Mouse (Mus musculus) lung, adult 2 months (tissue): Measurements from ENCODE around the gene Saxo1. TPM values are rescaled to one million over a fixed set of nuclear protein-coding genes. Genes with fewer than 3 reads are reported as not detected.

Source experiments
- DNase-seq: peaks from one replicate; pipeline ENCODE4 v3.0.0; 2022
- H3K4me1 ChIP-seq: fragments of 200-500 bp; 2 replicates; pipeline ENCODE4 v1.6.1; 2011; ENCODE audit warnings: low read length; ENCODE audit not compliant: control insufficient read depth, insufficient read depth
- H3K4me3 ChIP-seq: fragments of 200-500 bp; replicated peaks from 2 replicates; pipeline ENCODE3; 2011; ENCODE audit warnings: low read depth, mild to moderate bottlenecking, control low read depth, low read length; ENCODE audit errors: extremely low read depth
- CTCF ChIP-seq: fragments of 200-500 bp; IDR thresholded peaks from 2 replicates; pipeline ENCODE4 v1.5.1; 2011; ENCODE audit warnings: mild to moderate bottlenecking, low read length, control low read depth; ENCODE audit not compliant: insufficient read depth
- POLR2A ChIP-seq: fragments of 200-500 bp; IDR thresholded peaks from 2 replicates; pipeline ENCODE4 v1.6.1; 2011; ENCODE audit warnings: low read depth, mild to moderate bottlenecking, control low read depth, low read length, borderline replicate concordance; ENCODE audit errors: extremely low read depth
- WGBS: fragments of 180-500 bp; shearing (Covaris S2); methylation state at CpG from one replicate; pipeline ENCODE4 v1.1.7; 2018; 5-methylcytosine and 5-hydroxymethylcytosine counted together
- polyA plus RNA-seq: library from polyadenylated mRNA; depleted of rRNA; stranded (reverse); fragments of >200 nt; gene quantifications from 2 replicates; pipeline ENCODE4 v1.2.3, GENCODE M21; 2012; rRNA removed

The Saxo1 gene
- polyA plus RNA-seq, 1 experiment = not detected

DNA sequence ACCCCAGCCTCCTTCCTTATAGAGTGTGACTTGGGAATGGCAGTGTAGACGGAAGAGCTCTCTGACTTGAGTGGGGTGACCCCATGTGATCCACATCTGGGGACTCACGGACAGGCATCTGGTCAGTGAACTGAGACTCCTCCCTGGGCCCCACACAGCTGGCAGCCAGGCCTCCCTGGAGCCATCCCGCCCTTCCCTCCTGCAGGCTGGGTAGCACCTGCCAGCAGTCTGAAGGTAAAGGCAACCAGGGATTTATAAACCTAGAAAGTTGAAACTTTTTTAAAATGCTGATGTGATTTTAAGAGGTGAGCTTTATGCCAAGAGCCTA, 151.0 kb downstream of the Saxo1 start:
- WGBS = 85% methylated on average over 3 of the region's 3 CpGs
- Histone ChIP-seq H3K4me3 (no peak overlapping the region), H3K4me1 (no peaks in the 10 kb centered on the region)
- DNase-seq = no peak
- no peak for TF ChIP-seq CTCF
- no peak for TF ChIP-seq POLR2A

DNA sequence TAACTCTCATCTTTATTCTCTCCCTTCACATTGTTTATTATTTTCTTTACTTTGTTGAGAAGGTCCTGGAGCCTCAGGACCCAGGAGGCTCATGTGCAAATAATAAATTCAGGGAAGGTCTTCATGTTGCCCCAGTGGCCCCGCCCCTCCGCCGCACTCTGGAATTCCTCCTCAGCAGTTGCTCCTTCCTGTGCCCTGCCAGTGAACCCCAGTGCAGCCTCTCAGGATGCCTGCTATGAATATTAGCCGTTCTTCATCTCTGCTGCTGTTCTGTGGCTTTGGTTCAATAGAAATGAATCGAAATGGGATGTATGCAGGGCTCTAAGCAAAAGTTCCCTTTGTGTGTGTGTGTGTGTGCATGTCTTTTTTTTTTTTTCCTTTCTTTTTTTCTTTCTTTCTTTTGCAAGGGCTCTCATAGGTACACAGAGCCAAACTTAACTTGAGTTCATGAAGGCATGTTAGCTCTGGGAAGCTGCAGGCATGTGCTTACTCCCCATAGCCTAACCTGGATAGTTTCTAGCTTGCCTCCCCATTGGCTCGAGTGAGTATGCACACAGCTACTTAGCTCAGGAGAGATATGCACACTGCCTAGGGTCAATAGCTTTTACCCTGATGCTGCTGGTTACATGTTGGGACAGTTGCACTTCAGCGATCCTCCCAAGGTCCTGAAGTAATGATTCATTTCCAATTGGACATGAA, 151.5 kb downstream of the Saxo1 start:
- Histone ChIP-seq H3K4me3 (no peak overlapping the region), H3K4me1 (no peaks in the 10 kb centered on the region)
- DNase-seq = no peak
- 48% methylated on average over 7 of the region's 7 CpGs for WGBS
- TF ChIP-seq CTCF (no peak), POLR2A (no peak)

DNA sequence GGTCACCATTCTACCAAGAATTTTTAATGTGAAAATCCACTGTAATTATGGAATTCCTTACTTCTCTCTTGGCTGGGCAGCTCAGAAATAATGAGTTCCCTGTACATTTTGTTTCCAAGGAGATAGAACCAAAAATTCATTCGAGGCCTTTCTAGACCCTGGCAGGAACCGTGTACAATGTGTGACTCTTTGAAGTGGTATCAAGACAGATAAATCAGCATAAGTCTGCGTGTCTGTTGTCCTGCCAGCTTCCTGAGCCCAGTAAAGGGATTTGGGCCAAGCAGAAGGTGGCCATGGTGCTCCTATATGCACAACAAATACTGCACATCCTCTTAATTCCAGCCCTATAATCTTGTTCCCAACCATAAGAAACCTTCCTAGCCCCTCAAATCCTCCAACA, 157.0 kb downstream of the Saxo1 start:
- DNase-seq = no peak
- H3K4me3 ChIP-seq = no peak overlapping the region
- 26% methylated on average over 3 of the region's 3 CpGs for WGBS
- TF ChIP-seq CTCF (no peak), POLR2A (no peak)
- H3K4me1 ChIP-seq = no peaks in the 10 kb centered on the region

DNA sequence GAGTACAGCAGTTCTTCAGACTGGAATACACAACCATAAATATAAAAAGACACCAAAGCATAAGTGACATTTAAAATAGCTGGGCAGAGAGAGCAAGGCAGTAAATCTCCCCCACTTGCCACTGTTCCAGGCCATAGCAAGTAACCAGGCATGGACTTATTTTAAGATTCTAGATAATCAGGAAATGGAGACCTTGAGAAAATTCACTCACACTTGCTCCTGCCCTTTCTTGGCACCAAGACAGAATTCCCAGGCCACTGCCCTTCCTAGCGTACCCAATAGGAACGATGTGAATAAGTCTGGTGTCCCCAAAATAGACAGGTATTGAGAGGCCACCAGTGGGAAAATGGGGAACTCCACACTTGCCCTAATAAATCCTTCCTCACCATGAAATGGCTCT, 160.7 kb downstream of the Saxo1 start:
- DNase-seq = no peak
- WGBS = 47% methylated on average over 2 of the region's 2 CpGs

DNA sequence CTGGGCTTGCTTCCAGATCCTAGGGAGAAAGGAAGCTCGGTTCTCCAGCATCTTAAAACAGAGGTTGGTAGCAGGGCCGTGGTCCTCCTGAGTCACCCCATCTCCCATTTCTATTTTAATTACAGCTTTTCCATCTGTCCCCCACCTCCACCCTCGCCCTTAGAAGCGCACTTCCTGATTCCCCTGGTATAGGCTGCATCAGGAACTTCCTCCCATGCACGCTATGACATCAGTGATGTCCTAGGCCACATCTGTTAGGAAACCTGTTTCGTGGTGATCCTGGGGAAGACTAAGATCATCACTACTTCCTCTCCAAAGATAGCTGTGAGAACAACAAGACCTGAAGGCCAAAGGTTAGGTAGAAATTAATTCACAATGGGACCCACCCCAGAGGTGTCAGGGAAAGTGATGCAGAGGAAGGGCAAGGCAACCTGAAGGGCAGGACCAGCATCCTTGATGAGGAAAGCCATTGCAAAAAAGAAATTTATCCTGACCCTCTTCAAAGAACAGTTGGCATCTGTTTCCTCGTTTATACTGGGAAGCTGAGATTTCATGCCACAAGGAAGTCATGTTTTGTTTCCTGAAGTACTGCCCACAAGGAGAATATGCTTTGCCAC, 161.3 kb downstream of the Saxo1 start:
- H3K4me1 ChIP-seq = no peaks in the 10 kb centered on the region
- 47% methylated on average over 7 of the region's 7 CpGs for WGBS

More for the DNA sequence above, 160.7 kb downstream of the Saxo1 start:
- TF ChIP-seq POLR2A (no peak), CTCF (no peak)
- Histone ChIP-seq H3K4me1 (no peaks in the 10 kb centered on the region), H3K4me3 (no peak overlapping the region)

DNA sequence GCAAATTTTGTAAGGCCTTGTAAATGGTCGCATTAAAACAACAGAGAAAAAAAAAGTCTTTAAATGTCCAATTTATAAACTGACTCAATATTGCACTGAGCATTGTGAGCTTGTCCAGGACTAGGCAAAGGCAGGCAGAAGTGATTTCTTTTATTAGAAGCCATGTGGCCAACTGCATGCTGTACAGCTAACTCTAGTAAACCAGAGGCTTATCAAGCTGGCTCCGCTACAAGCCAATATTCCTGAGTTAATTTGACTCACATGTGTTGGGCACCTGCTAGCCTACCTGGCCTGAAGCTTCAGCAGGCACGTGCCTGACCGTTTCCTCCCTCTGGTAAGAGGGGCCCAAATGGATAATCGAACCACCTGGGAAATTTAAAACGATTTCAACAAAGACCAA, 162.5 kb downstream of the Saxo1 start:
- WGBS = 86% methylated on average over 6 of the region's 6 CpGs
- TF ChIP-seq POLR2A = no peak
- TF ChIP-seq CTCF = no peak
- Histone ChIP-seq H3K4me1 (no peaks in the 10 kb centered on the region), H3K4me3 (no peak overlapping the region)
- no peak for DNase-seq

More for the DNA sequence above, 161.3 kb downstream of the Saxo1 start:
- TF ChIP-seq POLR2A (no peak), CTCF (no peak)
- DNase-seq = no peak
- no peak overlapping the region for H3K4me3 ChIP-seq

Other genes starting within 250 kb of the Saxo1 start
- gene Rraga, start 17.3 kb upstream of the Saxo1 start, polyA plus RNA-seq = 42.0 and 43.9 TPM in 2 replicates
- gene Haus6, start 53.7 kb upstream of the Saxo1 start, polyA plus RNA-seq = 9.5 and 9.6 TPM in 2 replicates
- 165 and 207 TPM in 2 replicates for gene Plin2, start 111.7 kb upstream of the Saxo1 start, polyA plus RNA-seq
- 5.9 and 7.3 TPM in 2 replicates for gene Dennd4c, start 190.2 kb upstream of the Saxo1 start, polyA plus RNA-seq